8 mouse cellular contexts compared by ENCODE assay signal in the genomic region with DNA sequence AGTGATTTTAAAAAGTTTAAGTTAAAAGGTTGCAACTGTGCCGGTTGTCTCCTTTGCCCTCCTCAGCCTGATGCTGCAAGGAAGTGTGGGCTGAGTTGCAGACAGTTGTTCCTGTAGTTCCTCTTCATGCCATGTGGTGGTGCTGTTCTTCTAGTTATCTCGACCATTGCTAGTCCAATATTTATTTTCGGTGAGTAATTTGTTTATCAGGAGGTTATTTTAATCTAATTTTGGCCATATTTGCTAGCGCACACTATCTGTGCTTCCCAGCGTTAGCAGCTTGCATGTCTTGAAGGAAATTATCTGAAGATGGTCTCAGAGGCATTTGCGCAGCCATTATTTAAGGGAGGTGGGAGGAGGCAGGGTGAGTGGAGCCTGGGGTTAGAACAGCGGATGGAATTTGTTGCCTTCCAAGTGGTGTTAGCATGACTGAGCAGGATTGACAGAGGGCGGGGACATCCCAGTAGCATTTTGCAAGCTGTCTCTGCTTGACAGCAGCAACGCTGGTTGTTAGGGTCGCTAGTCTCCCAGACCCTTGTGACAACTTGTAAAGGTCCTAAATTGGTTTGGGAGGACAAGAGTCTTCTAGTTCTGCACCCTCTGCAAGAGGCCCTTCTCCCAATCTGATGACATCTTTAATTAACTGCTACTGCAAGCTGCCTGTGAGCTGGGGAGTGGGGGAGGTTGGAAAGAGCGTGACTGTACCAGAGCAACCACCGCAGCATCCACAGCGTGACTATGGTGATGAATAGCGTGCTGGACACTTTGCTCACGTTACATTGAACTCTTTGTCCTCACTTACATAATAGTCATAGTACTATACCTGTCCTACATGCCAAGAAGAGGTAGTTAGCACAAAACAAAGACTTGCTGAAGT.
DNase-seq lines count a peak whose midpoint lies in the region; ATAC-seq lines count a peak whose summit lies in the region.

No protein-coding gene starts in this region.

- 11% methylated on average over 15 of the region's 15 CpGs for WGBS in forebrain, embryonic 10.5 days
- WGBS in heart, embryonic 16.5 days, result 17% methylated on average over 15 of the region's 15 CpGs
- WGBS in liver, embryonic 11.5 days, result 21% methylated on average over 15 of the region's 15 CpGs

- H3K9ac ChIP-seq in heart, embryonic 16.5 days (ENCODE audit: low read length), result 0 out of 2 replicates have a peak overlapping the region, but pooled peaks have one; percentile 0
- H3K9ac ChIP-seq in liver, embryonic 11.5 days (ENCODE audit: low read depth, low read length), result no peak overlapping the region

- peak overlapping the region; percentile 45 for H3K4me3 ChIP-seq in forebrain, embryonic 10.5 days
- peak overlapping the region; percentile 49 for H3K4me3 ChIP-seq in heart, embryonic 16.5 days (ENCODE audit: low read length)
- peak overlapping the region; percentile 27; the same call in 1 of the 2 replicates for H3K4me3 ChIP-seq in liver, embryonic 11.5 days (ENCODE audit: low read depth, low read length)

- no peaks in the 10 kb centered on the region for H3K27me3 ChIP-seq in forebrain, embryonic 10.5 days (ENCODE audit: poor library complexity, severe bottlenecking)
- H3K27me3 ChIP-seq in heart, embryonic 16.5 days (ENCODE audit: control insufficient read depth, insufficient read depth, low read length), result no peaks in the 10 kb centered on the region
- no peaks in the 10 kb centered on the region for H3K27me3 ChIP-seq in liver, embryonic 11.5 days (replicated peaks; ENCODE audit: control insufficient read depth, insufficient read depth, low read length)

- ATAC-seq in heart, embryonic 16.5 days (replicated peaks; ENCODE audit: extremely low read depth, insufficient read depth, low FRiP score), result peak; percentile 63; the same call in 1 of the 2 replicates
- peak; percentile 64; the same call in 1 of the 2 replicates for ATAC-seq in liver, embryonic 11.5 days (replicated peaks; ENCODE audit: low FRiP score)

- peak overlapping the region; percentile 75 for H3K27ac ChIP-seq in forebrain, embryonic 10.5 days
- H3K27ac ChIP-seq in heart, embryonic 16.5 days (ENCODE audit: low read length), result no peak overlapping the region
- no peak overlapping the region for H3K27ac ChIP-seq in liver, embryonic 11.5 days (ENCODE audit: low read depth, low read length)

- H3K4me2 ChIP-seq in heart, embryonic 16.5 days (ENCODE audit: low read depth, low read length), result peak overlapping the region; percentile 67
- peak overlapping the region; percentile 58 for H3K4me2 ChIP-seq in liver, embryonic 11.5 days

- no peaks in the 10 kb centered on the region for H3K9me3 ChIP-seq in forebrain, embryonic 10.5 days
- no peaks in the 10 kb centered on the region for H3K9me3 ChIP-seq in heart, embryonic 16.5 days (replicated peaks; ENCODE audit: control insufficient read depth, low read length)
- no peaks in the 10 kb centered on the region for H3K9me3 ChIP-seq in liver, embryonic 11.5 days (ENCODE audit: control insufficient read depth, low read length)

- no peaks in the 10 kb centered on the region for H3K36me3 ChIP-seq in forebrain, embryonic 10.5 days (replicated peaks)
- H3K36me3 ChIP-seq in heart, embryonic 16.5 days (ENCODE audit: control insufficient read depth, insufficient read depth), result no peaks in the 10 kb centered on the region
- H3K36me3 ChIP-seq in liver, embryonic 11.5 days (ENCODE audit: control insufficient read depth, insufficient read depth, low read length), result no peaks in the 10 kb centered on the region

- peak; percentile 46 for DNase-seq in CD4-positive, CD25-positive, alpha-beta regulatory T cell, adult 2 months (ENCODE audit: low read depth, low spot score)
- DNase-seq in brain, adult 2 months (ENCODE audit: low read depth, low spot score), result peak; percentile 79
- DNase-seq in forebrain, embryonic 10.5 days (ENCODE audit: extremely low spot score, low spot score), result peak; percentile 67
- peak; percentile 72 for DNase-seq in kidney, postnatal 14 days
- DNase-seq in liver, embryonic 11.5 days (ENCODE audit: low spot score), result peak; percentile 42
- peak; percentile 67 for DNase-seq in neural tube, embryonic 10.5 days (ENCODE audit: extremely low spot score, low spot score)
- peak; percentile 70 for DNase-seq in testis, postnatal 10 days (ENCODE audit: low spot score)

- H3K4me1 ChIP-seq in forebrain, embryonic 10.5 days, result peaks cover 19% of the 10 kb centered on the region
- 0 out of 2 replicates have a peak, but pooled peaks cover 4% of the 10 kb centered on the region for H3K4me1 ChIP-seq in heart, embryonic 16.5 days (ENCODE audit: control insufficient read depth, insufficient read depth, low read length)
- 0 out of 2 replicates have a peak, but pooled peaks cover 3% of the 10 kb centered on the region for H3K4me1 ChIP-seq in liver, embryonic 11.5 days (replicated peaks; ENCODE audit: control insufficient read depth, insufficient read depth, low read length)
